Mouse (Mus musculus) Patski (cell line): Measurements from ENCODE around the gene Wbp1. TPM values are rescaled to one million over a fixed set of nuclear protein-coding genes. Genes with fewer than 3 reads are reported as not detected.
A peak's percentile ranks its signal among the peaks of the same experiment; 100 is the strongest.
"Not testable (repeated sequence)": the region's sequence is repeated elsewhere in the genome, so short reads cannot be mapped to it uniquely, and the experiment has no call there.

Experiments used
- ATAC-seq: fragments of 100-300 bp; one replicate; pipeline ENCODE4 v1.8.0; 2021
- CTCF ChIA-PET: fragments of 350-600 bp; sonication (Branson Sonifier 250); formaldehyde crosslinking; loops from one replicate; lab custom pipeline; 2022; ENCODE audit warnings: inconsistent platforms; lab: Charles Lee
- POLR2A ChIA-PET: fragments of 350-600 bp; sonication (Branson Sonifier 250); formaldehyde crosslinking; loops from one replicate; lab custom pipeline; 2022; ENCODE audit warnings: antibody characterized with exemption, inconsistent platforms; lab: Charles Lee
- DNase-seq: peaks from one replicate; pipeline ENCODE4 v3.0.0-alpha.2; 2011; ENCODE audit warnings: low read depth, low spot score
- H3K27me3 ChIP-seq: fragments of 371-371 bp; one replicate; pipeline ENCODE4 v1.5.1; 2021
- CTCF ChIP-seq: fragments of 100-300 bp; IDR thresholded peaks from one replicate; pipeline ENCODE4 v1.5.1; 2021
- in situ Hi-C: fragments of 300-500 bp; cut with MboI; formaldehyde crosslinking; loops from 3 replicates; pipeline ENCODE4 v1.11.1; 2018; ENCODE audit warnings: low pct_unique_long_range_greater_than_20kb, mixed read lengths
- polyA plus RNA-seq: library from polyadenylated mRNA; unstranded; gene quantifications from one replicate; pipeline ENCODE4 v1.2.3, GENCODE M21; 2021

Wbp1 gene
- polyA plus RNA-seq = 95.1 TPM

GRCm38 (mm10) chr6:83120930-83121862 is at the start of gene Wbp1:
Gene Wbp1 (minus strand): TSS chr6:83121559.
- no peaks in the 10 kb centered on the region for H3K27me3 ChIP-seq
- ChIA-PET CTCF (interaction anchor here (1.2 to 1.4 kb wide), 5 partner anchors 25 to 124 kb away, joined by 3 to 6 read pairs (median 3); no protein-coding TSS in a partner anchor), POLR2A (interaction anchor here (0.6 to 2.4 kb wide), 6 partner anchors 11 to 153 kb away, joined by 3 to 11 read pairs (median 6); partner anchors contain the start of genes 1700003E16Rik, Rtkn and Wdr54)
- ATAC-seq (peak; percentile 96), DNase-seq (peak; percentile 99)
- in situ Hi-C loops = no loop called here
- no peak for TF ChIP-seq CTCF

GRCm38 (mm10) chr6:83171063-83171462 is 49.7 kb upstream of the Wbp1 start:
- CTCF ChIA-PET = interaction anchor here (1.7 kb wide), 1 partner anchor 174 kb away, joined by 3 read pairs; no protein-coding TSS in a partner anchor
- DNase-seq (no peak), ATAC-seq (no peak)
- H3K27me3 ChIP-seq = no peaks in the 10 kb centered on the region
- POLR2A ChIA-PET = no interaction called here
- in situ Hi-C loops = no loop called here
- no peak for TF ChIP-seq CTCF

GRCm38 (mm10) chr6:83169872-83170271 is 48.5 kb upstream of the Wbp1 start:
- no peak for TF ChIP-seq CTCF
- ATAC-seq = peak; percentile 72
- ChIA-PET POLR2A (no interaction called here), CTCF (interaction anchor here (1.0 to 1.7 kb wide), 5 partner anchors 18 to 173 kb away, joined by 3 read pairs; no protein-coding TSS in a partner anchor)
- no peak for DNase-seq
- in situ Hi-C loops = loop anchor here (5.0 kb wide), 2 partner anchors 42 to 97 kb away; no protein-coding TSS in a partner anchor
- H3K27me3 ChIP-seq = no peaks in the 10 kb centered on the region

- ChIA-PET POLR2A (interaction anchor here (1.8 kb wide), 1 partner anchor 13 kb away, joined by 7 read pairs; no protein-coding TSS in a partner anchor), CTCF (interaction anchor here (0.6 to 2.1 kb wide), 14 partner anchors 7 to 170 kb away, joined by 3 to 8 read pairs (median 3); no protein-coding TSS in a partner anchor)
- TF ChIP-seq CTCF = no peak
- ATAC-seq (peak; percentile 18), DNase-seq (no peak)
- in situ Hi-C loops = loop anchor here (5.0 kb wide), 2 partner anchors 46 to 101 kb away; no protein-coding TSS in a partner anchor
- no peaks in the 10 kb centered on the region for H3K27me3 ChIP-seq
Measured at GRCm38 (mm10) chr6:83166243-83166630, 44.9 kb upstream of the Wbp1 start.

- ChIA-PET CTCF (interaction anchor here (0.6 to 2.1 kb wide), 15 partner anchors 8 to 169 kb away, joined by 3 to 8 read pairs (median 3); no protein-coding TSS in a partner anchor), POLR2A (no interaction called here)
- in situ Hi-C loops = loop anchor here (5.0 kb wide), 2 partner anchors 47 to 102 kb away; no protein-coding TSS in a partner anchor
- ATAC-seq = peak; percentile 58
- peak; percentile 65 for DNase-seq
- no peak for TF ChIP-seq CTCF
- no peaks in the 10 kb centered on the region for H3K27me3 ChIP-seq
Measured at GRCm38 (mm10) chr6:83165607-83166242, 44.4 kb upstream of the Wbp1 start, which contains the start of gene Dctn1. Gene Dctn1 (plus strand): TSS chr6:83165920.

- DNase-seq (no peak), ATAC-seq (no peak)
- in situ Hi-C loops = loop anchor here (5.0 kb wide), 2 partner anchors 47 to 102 kb away; no protein-coding TSS in a partner anchor
- ChIA-PET POLR2A (no interaction called here), CTCF (interaction anchor here (0.6 to 2.1 kb wide), 17 partner anchors 8 to 169 kb away, joined by 3 to 8 read pairs (median 3); no protein-coding TSS in a partner anchor)
- H3K27me3 ChIP-seq = no peaks in the 10 kb centered on the region
- TF ChIP-seq CTCF = no peak
Measured at GRCm38 (mm10) chr6:83165026-83165606, 43.8 kb upstream of the Wbp1 start.

GRCm38 (mm10) chr6:83162701-83163100 is 41.3 kb upstream of the Wbp1 start:
- in situ Hi-C loops = no loop called here
- CTCF ChIA-PET = interaction anchor here (0.8 to 1.8 kb wide), 7 partner anchors 41 to 167 kb away, joined by 3 to 7 read pairs (median 3); partner anchors contain the start of gene Wbp1
- ATAC-seq (no peak), DNase-seq (no peak)
- no peaks in the 10 kb centered on the region for H3K27me3 ChIP-seq
- POLR2A ChIA-PET = no interaction called here
- TF ChIP-seq CTCF = no peak

GRCm38 (mm10) chr6:83161921-83162641 is 40.7 kb upstream of the Wbp1 start:
- in situ Hi-C loops = no loop called here
- DNase-seq = no peak
- no peak for TF ChIP-seq CTCF
- ChIA-PET CTCF (interaction anchor here (0.8 to 1.8 kb wide), 7 partner anchors 40 to 166 kb away, joined by 3 to 7 read pairs (median 3); partner anchors contain the start of gene Wbp1), POLR2A (no interaction called here)
- no peaks in the 10 kb centered on the region for H3K27me3 ChIP-seq
- no peak for ATAC-seq

GRCm38 (mm10) chr6:83161442-83161841 is 40.1 kb upstream of the Wbp1 start:
- no peak for ATAC-seq
- no peaks in the 10 kb centered on the region for H3K27me3 ChIP-seq
- ChIA-PET CTCF (no interaction called here), POLR2A (no interaction called here)
- in situ Hi-C loops = no loop called here
- no peak for DNase-seq
- no peak for TF ChIP-seq CTCF

- H3K27me3 ChIP-seq, POLR2A ChIA-PET, DNase-seq, ATAC-seq: not testable (repeated sequence)
- CTCF ChIA-PET = interaction anchor here (1.0 to 2.6 kb wide), 7 partner anchors 10 to 163 kb away, joined by 3 to 10 read pairs (median 4); partner anchors contain the start of gene Wbp1
- in situ Hi-C loops = loop anchor here (5.0 kb wide), 3 partner anchors 42 to 247 kb away; partner anchors contain the start of gene Mogs
Measured at GRCm38 (mm10) chr6:83159456-83159855, 38.1 kb upstream of the Wbp1 start.
